Mouse (Mus musculus) testis, adult 2 months (tissue): Measurements from ENCODE around the gene Khnyn. TPM values are rescaled to one million over a fixed set of nuclear protein-coding genes. Genes with fewer than 3 reads are reported as not detected.

Experiments used
- H3K27ac ChIP-seq: fragments of 200-500 bp; 2 replicates; pipeline ENCODE4 v1.5.1; 2012; ENCODE audit warnings: low read depth, low read length; ENCODE audit not compliant: control insufficient read depth, insufficient read depth
- H3K27me3 ChIP-seq: fragments of 200-500 bp; 2 replicates; pipeline ENCODE4 v1.6.1; 2012; ENCODE audit warnings: mild to moderate bottlenecking, low read length, moderate library complexity; ENCODE audit not compliant: control insufficient read depth, insufficient read depth
- H3K36me3 ChIP-seq: fragments of 200-500 bp; 2 replicates; pipeline ENCODE4 v1.6.1; 2012; ENCODE audit warnings: mild to moderate bottlenecking, low read length; ENCODE audit not compliant: control insufficient read depth, insufficient read depth
- H3K4me1 ChIP-seq: fragments of 200-500 bp; 2 replicates; pipeline ENCODE4 v1.6.1; 2012; ENCODE audit warnings: low read length; ENCODE audit not compliant: control insufficient read depth, insufficient read depth
- H3K4me3 ChIP-seq: fragments of 200-500 bp; 2 replicates; pipeline ENCODE4 v1.5.1; 2012; ENCODE audit warnings: low read depth, mild to moderate bottlenecking, low read length, moderate library complexity, mixed read lengths; ENCODE audit not compliant: control insufficient read depth
- CTCF ChIP-seq: fragments of 200-500 bp; IDR thresholded peaks from 2 replicates; pipeline ENCODE4 v1.5.1; 2012; ENCODE audit warnings: low read depth, mild to moderate bottlenecking, inconsistent platforms, low read length, moderate library complexity; ENCODE audit not compliant: control insufficient read depth, insufficient read depth, insufficient replicate concordance
- POLR2A ChIP-seq: fragments of 200-500 bp; IDR thresholded peaks from 2 replicates; pipeline ENCODE4 v1.6.1; 2012; ENCODE audit warnings: low read depth, mild to moderate bottlenecking, inconsistent platforms, low read length, moderate library complexity; ENCODE audit not compliant: control insufficient read depth
- polyA plus RNA-seq: library from polyadenylated mRNA; depleted of rRNA; stranded (reverse); fragments of >200 nt; gene quantifications from 2 replicates; pipeline ENCODE4 v1.2.3, GENCODE M21; 2012

The Khnyn gene
- polyA plus RNA-seq, 1 experiment: 5.1 TPM

DNA sequence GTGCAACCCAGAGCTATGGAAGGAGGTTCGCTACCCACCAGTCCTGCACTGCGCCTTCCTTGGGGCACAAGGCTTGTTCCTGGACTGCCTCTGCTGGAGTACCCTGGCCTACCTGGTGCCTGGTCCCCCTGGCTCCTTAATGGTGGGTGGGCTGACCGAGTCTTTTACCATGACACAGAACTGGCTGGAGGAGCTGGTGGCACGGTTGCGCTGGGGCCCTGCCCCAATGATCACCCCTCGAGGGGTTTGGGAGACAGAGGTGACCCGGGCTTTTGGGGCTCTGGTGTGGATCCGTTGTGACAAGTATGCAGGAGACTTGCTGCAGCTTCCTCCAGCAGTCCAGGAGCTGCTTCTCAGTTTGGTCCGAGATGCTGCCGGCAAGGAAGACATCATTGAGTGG, 21.8 kb upstream of the Khnyn start:
- Histone ChIP-seq H3K27me3 (no peaks in the 10 kb centered on the region), H3K27ac (no peak overlapping the region), H3K36me3 (no peaks in the 10 kb centered on the region), H3K4me3 (no peak overlapping the region), H3K4me1 (peaks cover 7% of the 10 kb centered on the region; the same call in 1 of the 2 replicates)
- TF ChIP-seq POLR2A (no peak), CTCF (no peak)

DNA sequence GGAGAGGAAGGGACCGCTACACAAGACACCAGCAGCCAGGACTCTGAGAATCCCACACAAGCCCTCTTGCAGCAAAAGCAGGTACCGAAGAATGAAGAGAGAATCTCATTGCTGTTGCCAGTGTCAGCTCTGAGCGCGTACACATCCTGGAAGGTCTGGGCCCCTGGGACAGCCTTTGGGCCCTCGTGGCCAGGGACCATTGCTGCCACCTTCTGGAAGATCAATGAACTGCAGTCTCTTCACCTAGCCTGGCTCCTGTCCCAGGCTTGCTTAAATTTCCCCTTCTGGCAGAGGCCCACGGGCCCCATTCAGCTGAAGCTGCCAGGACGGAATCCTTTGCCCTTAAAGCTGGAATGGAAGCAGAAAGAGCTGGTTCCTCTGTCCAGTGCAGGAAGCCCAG, 21.0 kb upstream of the Khnyn start:
- TF ChIP-seq POLR2A: no peak
- peak; percentile 97 for TF ChIP-seq CTCF

DNA sequence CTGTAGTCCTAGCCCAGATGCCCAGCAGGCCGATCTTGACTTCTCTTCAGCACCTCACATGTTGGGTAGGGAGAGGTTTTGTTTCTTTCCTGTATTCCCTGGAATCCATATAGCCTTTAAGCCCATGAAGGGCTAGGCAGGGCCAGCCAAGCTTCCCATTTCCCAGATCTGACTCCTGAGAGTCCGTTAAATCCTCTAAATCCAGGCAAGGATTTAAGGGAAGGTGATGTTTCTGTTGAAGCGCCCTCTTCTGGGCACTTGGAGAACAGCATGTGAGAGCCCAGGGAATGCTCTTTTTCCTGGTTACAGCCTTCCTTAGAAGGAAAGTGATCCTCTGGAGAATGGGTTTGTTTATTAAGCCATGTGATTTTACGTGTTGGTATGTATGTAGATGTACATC, 17.8 kb upstream of the Khnyn start:
- no peaks in the 10 kb centered on the region for H3K27me3 ChIP-seq
- H3K4me1 ChIP-seq: peaks cover 3% of the 10 kb centered on the region; the same call in 1 of the 2 replicates
- H3K4me3 ChIP-seq: no peak overlapping the region
- no peaks in the 10 kb centered on the region for H3K36me3 ChIP-seq
- no peak overlapping the region for H3K27ac ChIP-seq
- TF ChIP-seq CTCF (no peak; the same call in 1 of the 2 replicates), POLR2A (no peak)

More for the DNA sequence above, 21.0 kb upstream of the Khnyn start:
- Histone ChIP-seq H3K27ac (no peak overlapping the region), H3K36me3 (no peaks in the 10 kb centered on the region), H3K27me3 (no peaks in the 10 kb centered on the region), H3K4me3 (peak overlapping the region; percentile 21), H3K4me1 (peaks cover 7% of the 10 kb centered on the region; the same call in 1 of the 2 replicates)

DNA sequence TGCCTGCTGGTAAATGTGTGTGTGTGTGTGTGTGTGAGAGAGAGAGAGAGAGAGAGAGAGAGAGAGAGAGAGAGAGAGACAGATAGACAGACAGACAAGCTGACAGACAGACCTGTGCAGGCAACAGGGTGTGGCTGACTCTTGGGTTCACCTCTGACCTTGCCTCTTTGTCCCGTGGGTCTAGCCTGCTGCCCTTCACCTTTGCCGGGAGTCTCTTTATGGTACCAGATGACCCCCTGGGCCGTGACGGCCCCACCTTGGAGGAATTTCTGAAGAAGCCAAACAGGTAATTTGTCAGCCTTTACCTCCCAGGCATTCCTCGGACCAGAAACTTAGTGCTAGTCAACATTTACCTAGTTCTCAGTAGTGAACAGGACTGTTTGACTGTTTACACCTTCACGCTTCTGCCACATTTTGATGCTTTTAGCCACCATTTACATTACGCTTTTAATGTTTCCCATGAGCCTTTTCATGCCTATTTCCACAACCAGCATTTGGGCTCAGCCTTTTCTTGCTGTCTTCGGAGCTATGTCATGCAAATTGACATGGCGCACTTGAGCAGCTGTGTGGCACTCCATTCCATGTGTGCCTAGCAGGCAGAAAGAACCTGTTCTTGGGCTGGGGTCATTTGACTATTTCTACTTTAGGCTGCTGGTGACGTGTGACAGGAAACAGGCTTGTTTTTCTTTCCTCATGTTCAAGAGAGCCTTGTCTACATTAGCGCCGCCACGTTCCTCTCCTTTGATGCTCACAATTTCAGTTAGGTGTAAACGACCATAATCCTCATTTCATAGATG, 16.3 kb upstream of the Khnyn start:
- Histone ChIP-seq H3K36me3 (no peaks in the 10 kb centered on the region), H3K27ac (no peak overlapping the region), H3K4me1 (peaks cover 3% of the 10 kb centered on the region; the same call in 1 of the 2 replicates), H3K27me3 (no peaks in the 10 kb centered on the region), H3K4me3 (no peak overlapping the region)
- TF ChIP-seq POLR2A (no peak), CTCF (no peak)

DNA sequence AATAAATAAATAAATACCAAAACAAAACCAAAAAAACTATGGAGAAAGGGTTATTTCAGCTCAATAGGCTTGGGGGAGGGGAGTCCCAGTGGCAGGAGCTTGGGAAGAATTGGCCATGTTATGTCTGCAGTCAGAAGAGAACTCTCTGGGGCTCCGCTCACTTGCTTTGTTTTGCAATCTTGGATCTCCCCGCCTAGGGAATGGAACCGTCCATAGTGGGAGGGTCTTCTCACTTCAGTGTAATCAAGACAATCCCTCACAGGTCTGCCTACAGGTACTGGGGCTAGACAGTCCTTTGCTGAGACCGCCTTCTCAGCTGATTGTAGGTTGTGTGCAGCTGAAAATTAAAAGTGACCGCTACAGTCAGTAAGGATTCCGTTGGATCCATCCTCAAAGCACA, 15.2 kb upstream of the Khnyn start:
- Histone ChIP-seq H3K36me3 (no peaks in the 10 kb centered on the region), H3K27me3 (no peaks in the 10 kb centered on the region), H3K4me3 (no peak overlapping the region), H3K27ac (no peak overlapping the region), H3K4me1 (peaks cover 7% of the 10 kb centered on the region)
- TF ChIP-seq POLR2A (no peak), CTCF (no peak)

DNA sequence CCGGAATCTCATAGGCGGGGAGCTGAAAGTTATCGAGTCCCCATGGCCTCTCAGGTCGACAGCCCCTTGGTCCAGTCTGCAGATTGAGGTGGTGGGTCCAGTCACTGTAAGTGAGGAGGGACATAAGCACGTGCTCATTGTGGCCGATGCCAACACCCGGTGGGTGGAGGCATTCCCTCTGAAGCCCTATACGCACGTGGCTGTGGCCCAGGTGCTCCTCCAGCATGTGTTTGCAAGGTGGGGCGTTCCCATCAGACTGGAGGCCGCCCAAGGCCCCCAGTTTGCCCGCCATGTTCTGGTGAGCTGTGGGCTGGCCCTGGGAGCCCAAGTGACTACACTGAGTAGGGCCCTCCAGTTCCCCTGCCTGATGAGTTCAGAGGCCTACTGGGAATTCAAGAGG, 12.7 kb upstream of the Khnyn start:
- H3K27me3 ChIP-seq: no peaks in the 10 kb centered on the region
- H3K27ac ChIP-seq: no peak overlapping the region
- TF ChIP-seq POLR2A (no peak), CTCF (no peak)
- H3K4me1 ChIP-seq: peaks cover 7% of the 10 kb centered on the region
- H3K4me3 ChIP-seq: no peak overlapping the region
- no peaks in the 10 kb centered on the region for H3K36me3 ChIP-seq

DNA sequence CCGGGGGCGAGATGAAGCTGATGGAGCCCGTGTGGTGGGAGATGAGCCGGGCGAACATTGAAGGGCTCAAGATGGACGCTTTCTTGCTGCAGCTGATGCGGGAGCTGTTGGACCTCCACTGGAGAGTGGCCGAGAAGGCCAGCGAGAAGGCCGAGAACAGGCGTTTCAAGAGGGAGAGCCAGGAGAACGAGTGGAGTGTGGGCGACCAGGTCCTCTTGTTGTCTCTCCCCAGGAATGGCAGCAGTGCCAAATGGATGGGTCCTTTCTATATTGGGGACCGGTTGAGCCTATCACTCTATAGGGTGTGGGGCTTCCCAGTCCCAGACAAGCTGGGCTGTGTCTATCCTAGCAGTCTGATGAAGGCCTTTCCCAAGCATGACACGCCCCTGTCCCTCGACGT, 12.2 kb upstream of the Khnyn start:
- Histone ChIP-seq H3K27ac (no peak overlapping the region), H3K4me1 (peaks cover 7% of the 10 kb centered on the region), H3K36me3 (no peaks in the 10 kb centered on the region), H3K27me3 (no peaks in the 10 kb centered on the region), H3K4me3 (no peak overlapping the region)
- TF ChIP-seq POLR2A: no peak
- TF ChIP-seq CTCF: no peak
